Mouse (Mus musculus) neural tube, embryonic 14.5 days (tissue): ENCODE measurements around the gene Rcan1. TPM values are rescaled to one million over a fixed set of nuclear protein-coding genes. Genes with fewer than 3 reads are reported as not detected.

ENCODE experiments used
- ATAC-seq: fragments of 200-750 bp; cut with Nextera tagmentation; 2 replicates; pipeline ENCODE4 v1.8.0; 2017; ENCODE audit warnings: low read depth, mild to moderate bottlenecking, moderate TSS enrichment, moderate library complexity
- H3K27ac ChIP-seq: fragments of 300-500 bp; sonication (generic); 2 replicates; pipeline ENCODE4 v1.5.1; 2014; ENCODE audit warnings: low read depth, mild to moderate bottlenecking, control low read depth, low read length, moderate library complexity, mixed read lengths
- H3K27me3 ChIP-seq: fragments of 300-500 bp; sonication (generic); 2 replicates; pipeline ENCODE4 v1.6.1; 2014; ENCODE audit warnings: low read length; ENCODE audit not compliant: control insufficient read depth, insufficient read depth
- H3K36me3 ChIP-seq: fragments of 300-500 bp; sonication (generic); 2 replicates; pipeline ENCODE4 v1.6.1; 2014; ENCODE audit warnings: low read length, mixed read lengths; ENCODE audit not compliant: control insufficient read depth, insufficient read depth
- H3K4me1 ChIP-seq: fragments of 300-500 bp; sonication (generic); 2 replicates; pipeline ENCODE4 v1.6.1; 2014; ENCODE audit warnings: low read length; ENCODE audit not compliant: control insufficient read depth, insufficient read depth
- H3K4me2 ChIP-seq: fragments of 300-500 bp; sonication (generic); 2 replicates; pipeline ENCODE4 v1.6.1; 2014; ENCODE audit warnings: mild to moderate bottlenecking, low read depth, low read length, control low read depth
- H3K4me3 ChIP-seq: fragments of 300-500 bp; sonication (generic); 2 replicates; pipeline ENCODE4 v1.5.1; 2014; ENCODE audit warnings: low read depth, low read length, control low read depth, mixed read lengths
- H3K9ac ChIP-seq: fragments of 300-500 bp; sonication (generic); replicated peaks from 2 replicates; pipeline ENCODE4 v1.6.1; 2014; ENCODE audit warnings: low read depth, mild to moderate bottlenecking, control low read depth, low read length, mixed read lengths
- H3K9me3 ChIP-seq: fragments of 300-500 bp; sonication (generic); 2 replicates; pipeline ENCODE4 v1.6.1; 2016; ENCODE audit warnings: low read length; ENCODE audit not compliant: control insufficient read depth
- WGBS: fragments of 180-500 bp; shearing (Covaris S2); extraction: QIAGEN DNeasy Blood & Tissue Kit; methylation state at CpG from one replicate; pipeline ENCODE4 v1.1.7; 2014; 5-methylcytosine and 5-hydroxymethylcytosine counted together
- polyA plus RNA-seq: library from polyadenylated mRNA; unstranded; fragments of >200 nt; fragmentation: Nextera tagmentation; extraction: Ambion mirVana; gene quantifications from 2 replicates; pipeline ENCODE4 v1.2.1, GENCODE M21; 2014

The Rcan1 gene
- polyA plus RNA-seq, 1 experiment from 2014 or later: 70.6 TPM

GRCm38 (mm10) chr16:92404141-92404540, 66.5 kb downstream of the Rcan1 start:
- WGBS: 89% methylated on average over 2 of the region's 2 CpGs
- Histone ChIP-seq H3K4me3 (no peak overlapping the region), H3K27ac (no peak overlapping the region), H3K9me3 (no peaks in the 10 kb centered on the region), H3K4me1 (peaks cover 16% of the 10 kb centered on the region), H3K36me3 (no peaks in the 10 kb centered on the region), H3K27me3 (no peaks in the 10 kb centered on the region), H3K9ac (no peak overlapping the region), H3K4me2 (no peak overlapping the region)
- no peak for ATAC-seq

- Histone ChIP-seq H3K9ac (no peak overlapping the region), H3K27ac (no peak overlapping the region), H3K9me3 (no peaks in the 10 kb centered on the region), H3K4me3 (no peak overlapping the region), H3K4me1 (peaks cover 22% of the 10 kb centered on the region), H3K4me2 (no peak overlapping the region), H3K36me3 (no peaks in the 10 kb centered on the region), H3K27me3 (no peaks in the 10 kb centered on the region)
- WGBS: 86% methylated on average over 10 of the region's 10 CpGs
- ATAC-seq: no peak
These were observed 67.6 kb downstream of the Rcan1 start for GRCm38 (mm10) chr16:92403069-92403468.

- peaks cover 24% of the 10 kb centered on the region for H3K4me1 ChIP-seq
- no peak overlapping the region for H3K4me2 ChIP-seq
- no peak overlapping the region for H3K4me3 ChIP-seq
- no peaks in the 10 kb centered on the region for H3K9me3 ChIP-seq
- no peak overlapping the region for H3K9ac ChIP-seq
- H3K27me3 ChIP-seq: no peaks in the 10 kb centered on the region
- no peaks in the 10 kb centered on the region for H3K36me3 ChIP-seq
- H3K27ac ChIP-seq: no peak overlapping the region
- WGBS: 53% methylated on average over 8 of the region's 8 CpGs
- ATAC-seq: no peak
These were observed 68.5 kb downstream of the Rcan1 start for GRCm38 (mm10) chr16:92402216-92402615.

DNA sequence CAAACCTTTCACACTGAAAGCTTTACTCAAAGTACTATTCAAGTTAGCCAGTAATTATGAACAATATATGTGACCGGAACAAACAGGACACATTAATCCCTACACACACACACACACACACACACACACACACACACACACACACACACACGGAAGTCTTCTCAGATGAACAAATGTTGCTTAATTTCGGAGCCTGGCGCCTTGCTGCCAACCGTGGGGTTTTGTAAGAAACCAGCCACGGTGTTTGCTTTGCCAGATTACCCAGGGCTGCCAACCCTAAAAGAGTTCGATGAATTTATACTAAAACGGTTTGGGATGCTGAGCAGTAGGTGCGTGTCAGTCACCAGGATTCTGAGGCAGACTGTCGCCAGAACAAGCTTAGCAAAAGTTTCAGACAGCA, 69.5 kb downstream of the Rcan1 start:
- Histone ChIP-seq H3K36me3 (peaks cover 4% of the 10 kb centered on the region; the same call in 1 of the 2 replicates), H3K9me3 (no peaks in the 10 kb centered on the region), H3K4me1 (peaks cover 24% of the 10 kb centered on the region), H3K4me3 (no peak overlapping the region), H3K27ac (no peak overlapping the region), H3K27me3 (no peaks in the 10 kb centered on the region), H3K4me2 (no peak overlapping the region), H3K9ac (no peak overlapping the region)
- no peak for ATAC-seq
- WGBS: 55% methylated on average over 10 of the region's 10 CpGs

DNA sequence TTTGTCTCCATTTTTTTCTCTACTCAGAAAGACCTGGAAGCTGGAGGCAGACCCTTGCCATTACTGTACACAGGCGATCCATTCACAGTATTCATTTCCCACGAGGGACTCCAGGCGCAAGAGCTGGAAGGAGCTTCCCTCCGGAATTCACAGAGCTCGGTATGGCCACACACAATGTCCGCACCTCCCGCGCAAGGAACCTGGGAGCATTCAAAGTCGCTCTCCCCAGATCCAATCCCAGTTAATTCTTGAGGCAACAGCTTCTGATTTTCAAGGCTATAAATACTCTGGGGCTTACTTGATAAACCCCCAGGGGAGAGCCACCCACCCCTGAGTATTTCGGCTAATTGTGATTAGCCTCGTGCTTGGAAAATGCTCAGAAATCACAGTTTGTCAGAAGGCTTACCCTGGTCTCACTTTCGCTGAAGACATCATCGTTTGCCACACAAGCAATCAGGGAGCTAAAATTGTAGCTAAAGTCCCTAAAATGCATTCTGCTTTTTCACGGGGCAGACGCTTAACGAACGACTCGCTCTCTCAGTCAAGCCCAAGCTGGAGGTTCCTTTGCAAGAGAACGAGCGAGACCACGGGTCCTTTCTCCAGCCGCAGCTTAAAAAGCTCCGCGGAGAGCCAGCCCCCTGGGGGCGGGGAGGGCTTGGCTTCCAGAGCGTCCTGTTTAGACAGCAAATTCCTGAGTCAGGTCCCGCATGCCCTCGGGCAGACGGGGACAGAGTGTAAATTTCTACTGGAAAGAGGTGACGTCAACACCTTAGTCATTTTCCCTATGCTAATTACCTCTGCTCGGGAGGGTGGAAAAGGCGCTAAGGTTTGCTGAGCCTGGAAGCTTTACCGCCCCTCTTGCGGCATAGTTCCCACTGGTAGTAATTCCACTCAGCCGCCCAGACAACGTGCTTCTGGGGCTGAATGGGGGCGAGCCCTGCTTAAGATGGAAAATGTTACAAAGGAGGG, 70.9 kb downstream of the Rcan1 start:
- WGBS: under 1% methylated on average over 37 of the region's 37 CpGs

DNA sequence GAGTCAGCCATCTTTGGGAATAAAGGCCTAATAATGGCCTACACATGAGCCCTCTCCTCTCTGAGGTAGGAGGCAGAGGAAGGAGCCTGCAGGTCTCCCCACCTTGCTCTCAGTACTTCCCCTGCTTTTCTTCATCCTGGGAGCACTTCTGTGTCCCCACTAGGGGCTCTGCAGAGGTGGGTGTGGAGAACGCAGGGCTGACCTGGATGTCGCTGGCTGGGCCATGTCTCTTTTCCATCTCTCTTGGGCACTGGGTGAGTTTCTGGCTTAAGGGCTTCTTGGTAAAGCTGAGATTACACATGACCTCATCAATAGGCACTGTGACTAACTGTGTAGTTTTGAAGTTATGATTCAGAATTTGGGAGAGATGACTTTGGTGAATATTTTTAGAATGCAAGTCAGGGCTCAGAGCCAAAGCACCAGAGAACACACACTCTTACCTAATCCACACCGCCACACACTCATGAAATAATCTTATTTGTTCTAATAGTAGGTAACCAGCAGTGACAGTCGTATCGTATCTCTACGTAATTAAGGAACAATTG, 72.0 kb downstream of the Rcan1 start:
- peak overlapping the region; percentile 89 for H3K4me2 ChIP-seq
- peaks cover 4% of the 10 kb centered on the region; the same call in 1 of the 2 replicates for H3K36me3 ChIP-seq
- peaks cover 24% of the 10 kb centered on the region for H3K4me1 ChIP-seq
- no peak overlapping the region for H3K27ac ChIP-seq
- ATAC-seq: no peak
- H3K9ac ChIP-seq: no peak overlapping the region
- no peaks in the 10 kb centered on the region for H3K9me3 ChIP-seq
- no peaks in the 10 kb centered on the region for H3K27me3 ChIP-seq
- no peak overlapping the region for H3K4me3 ChIP-seq
- WGBS: 45% methylated on average over 6 of the region's 6 CpGs

More for the DNA sequence above, 70.9 kb downstream of the Rcan1 start:
- peak overlapping the region; percentile 89 for H3K4me2 ChIP-seq
- H3K27ac ChIP-seq: peak overlapping the region; percentile 60
- peak; percentile 87 for ATAC-seq
- H3K4me3 ChIP-seq: peak overlapping the region; percentile 33
- peaks cover 4% of the 10 kb centered on the region; the same call in 1 of the 2 replicates for H3K36me3 ChIP-seq
- no peaks in the 10 kb centered on the region for H3K9me3 ChIP-seq
- peaks cover 24% of the 10 kb centered on the region for H3K4me1 ChIP-seq
- H3K9ac ChIP-seq: peak overlapping the region; percentile 65
- H3K27me3 ChIP-seq: no peaks in the 10 kb centered on the region

GRCm38 (mm10) chr16:92397745-92398573, 72.7 kb downstream of the Rcan1 start:
- H3K4me1 ChIP-seq: peaks cover 24% of the 10 kb centered on the region
- no peaks in the 10 kb centered on the region for H3K9me3 ChIP-seq
- no peak overlapping the region for H3K27ac ChIP-seq
- peaks cover 5% of the 10 kb centered on the region; the same call in 1 of the 2 replicates for H3K36me3 ChIP-seq
- WGBS: 42% methylated on average over 10 of the region's 10 CpGs
- no peak for ATAC-seq
- H3K4me3 ChIP-seq: no peak overlapping the region
- no peak overlapping the region for H3K4me2 ChIP-seq
- H3K9ac ChIP-seq: no peak overlapping the region
- H3K27me3 ChIP-seq: no peaks in the 10 kb centered on the region

- Histone ChIP-seq H3K4me3 (no peak overlapping the region), H3K9me3 (no peaks in the 10 kb centered on the region), H3K4me2 (no peak overlapping the region), H3K4me1 (0 out of 2 replicates have a peak, but pooled peaks cover 6% of the 10 kb centered on the region), H3K27ac (no peak overlapping the region), H3K27me3 (no peaks in the 10 kb centered on the region), H3K9ac (no peak overlapping the region), H3K36me3 (peaks cover 8% of the 10 kb centered on the region; the same call in 1 of the 2 replicates)
- no peak for ATAC-seq
- 100% methylated on average over 3 of the region's 3 CpGs for WGBS
These were observed 76.9 kb downstream of the Rcan1 start for GRCm38 (mm10) chr16:92393732-92394131.
